Mouse (Mus musculus) hindbrain, embryonic 14.5 days (tissue): Measurements from ENCODE around the gene 4930556J24Rik. TPM values are rescaled to one million over a fixed set of nuclear protein-coding genes. Genes with fewer than 3 reads are reported as not detected.
"Not testable (repeated sequence)": the region's sequence is repeated elsewhere in the genome, so short reads cannot be mapped to it uniquely, and the experiment has no call there.

Experiments used
- ATAC-seq: fragments of 200-750 bp; cut with Nextera tagmentation; 2 replicates; pipeline ENCODE4 v1.8.0; 2017; ENCODE audit warnings: moderate number of reproducible peaks, mild to moderate bottlenecking, moderate TSS enrichment, moderate library complexity; ENCODE audit not compliant: low FRiP score
- DNase-seq: peaks from one replicate; pipeline ENCODE4 v3.0.0-alpha.2; 2015; ENCODE audit warnings: low spot score
- H3K27ac ChIP-seq: fragments of 300-500 bp; sonication (generic); 2 replicates; pipeline ENCODE4 v1.5.1; 2014; ENCODE audit warnings: mild to moderate bottlenecking, moderate library complexity
- H3K27me3 ChIP-seq: fragments of 300-500 bp; sonication (generic); 2 replicates; pipeline ENCODE4 v1.6.1; 2014; ENCODE audit warnings: mild to moderate bottlenecking, low read length, mixed read lengths; ENCODE audit not compliant: control insufficient read depth, insufficient read depth
- H3K36me3 ChIP-seq: fragments of 300-500 bp; sonication (generic); replicated peaks from 2 replicates; pipeline ENCODE4 v1.6.1; 2014; ENCODE audit not compliant: control insufficient read depth, insufficient read depth
- H3K4me1 ChIP-seq: fragments of 300-500 bp; sonication (generic); replicated peaks from 2 replicates; pipeline ENCODE4 v1.6.1; 2014; ENCODE audit warnings: antibody characterized with exemption, low read length, mixed read lengths; ENCODE audit not compliant: control insufficient read depth, insufficient read depth
- H3K4me2 ChIP-seq: fragments of 300-500 bp; sonication (generic); replicated peaks from 2 replicates; pipeline ENCODE4 v1.6.1; 2014; ENCODE audit warnings: mild to moderate bottlenecking, moderate library complexity
- H3K4me3 ChIP-seq: fragments of 300-500 bp; sonication (generic); replicated peaks from 2 replicates; pipeline ENCODE4 v1.5.1; 2014; ENCODE audit warnings: mild to moderate bottlenecking, low read length
- H3K9ac ChIP-seq: fragments of 300-500 bp; sonication (generic); 2 replicates; pipeline ENCODE4 v1.6.1; 2014
- H3K9me3 ChIP-seq: fragments of 300-500 bp; sonication (generic); 2 replicates; pipeline ENCODE4 v1.6.1; 2016; ENCODE audit warnings: low read length; ENCODE audit not compliant: control insufficient read depth
- WGBS: fragments of 180-500 bp; shearing (Covaris S2); extraction: QIAGEN DNeasy Blood & Tissue Kit; methylation state at CpG from one replicate; pipeline ENCODE4 v1.1.7; 2014; 5-methylcytosine and 5-hydroxymethylcytosine counted together
- polyA plus RNA-seq: library from polyadenylated mRNA; unstranded; fragments of >200 nt; fragmentation: Nextera tagmentation; extraction: Ambion mirVana; gene quantifications from 2 replicates; pipeline ENCODE4 v1.2.1, GENCODE M21; 2014

The 4930556J24Rik gene
- polyA plus RNA-seq, 1 experiment from 2014 or later: 0.23 TPM

GRCm38 (mm10) chr11:3921281-3921850 is 55.2 kb downstream of the 4930556J24Rik start:
- Histone ChIP-seq H3K4me3 (no peak overlapping the region), H3K9ac (no peak overlapping the region), H3K27me3 (no peaks in the 10 kb centered on the region), H3K9me3 (no peaks in the 10 kb centered on the region), H3K27ac (no peak overlapping the region), H3K4me2 (no peak overlapping the region), H3K36me3 (peaks cover 22% of the 10 kb centered on the region), H3K4me1 (no peaks in the 10 kb centered on the region)
- 25% methylated on average over 8 of the region's 8 CpGs for WGBS
- DNase-seq (peak; percentile 71), ATAC-seq (no peak)

GRCm38 (mm10) chr11:3920476-3920875 is 56.1 kb downstream of the 4930556J24Rik start:
- WGBS: 90% methylated on average over 7 of the region's 7 CpGs

GRCm38 (mm10) chr11:3918738-3919137 is 57.8 kb downstream of the 4930556J24Rik start:
- no peak overlapping the region for H3K9ac ChIP-seq
- no peaks in the 10 kb centered on the region for H3K9me3 ChIP-seq
- 0 out of 2 replicates have a peak, but pooled peaks cover 3% of the 10 kb centered on the region for H3K4me1 ChIP-seq
- no peak overlapping the region for H3K4me3 ChIP-seq
- no peak overlapping the region for H3K27ac ChIP-seq
- no peak for ATAC-seq
- H3K27me3 ChIP-seq: no peaks in the 10 kb centered on the region
- no peak for DNase-seq
- WGBS: 50% methylated on average over 1 of the region's 1 CpGs
- H3K4me2 ChIP-seq: no peak overlapping the region
- peaks cover 11% of the 10 kb centered on the region; the same call in 1 of the 2 replicates for H3K36me3 ChIP-seq

More at GRCm38 (mm10) chr11:3920476-3920875, 56.1 kb downstream of the 4930556J24Rik start:
- no peak for DNase-seq
- no peak overlapping the region for H3K27ac ChIP-seq
- H3K27me3 ChIP-seq: no peaks in the 10 kb centered on the region
- H3K4me3 ChIP-seq: no peak overlapping the region
- H3K4me2 ChIP-seq: no peak overlapping the region
- no peak overlapping the region for H3K9ac ChIP-seq
- no peaks in the 10 kb centered on the region for H3K4me1 ChIP-seq
- peaks cover 17% of the 10 kb centered on the region for H3K36me3 ChIP-seq
- no peak for ATAC-seq
- no peaks in the 10 kb centered on the region for H3K9me3 ChIP-seq

GRCm38 (mm10) chr11:3914109-3914840 is 62.3 kb downstream of the 4930556J24Rik start, which contains the start of gene Slc35e4:
TSS of gene Slc35e4 (minus strand) at chr11:3914664.
- Histone ChIP-seq H3K27ac (peak within 1 kb of the TSS; percentile 43), H3K27me3 (no peaks in the 10 kb centered on the region), H3K4me1 (peaks cover 43% of the 10 kb centered on the region), H3K36me3 (no peaks in the 10 kb centered on the region), H3K9ac (peak within 1 kb of the TSS; percentile 77), H3K9me3 (no peaks in the 10 kb centered on the region), H3K4me3 (peak within 1 kb of the TSS; percentile 62), H3K4me2 (peak within 1 kb of the TSS; percentile 85)
- WGBS: 1% methylated on average over 28 of the region's 28 CpGs
- ATAC-seq (peak; percentile 64), DNase-seq (peak; percentile 94)

GRCm38 (mm10) chr11:3913316-3914108 is 63.1 kb downstream of the 4930556J24Rik start:
- peak overlapping the region; percentile 77 for H3K9ac ChIP-seq
- H3K36me3 ChIP-seq: no peaks in the 10 kb centered on the region
- no peaks in the 10 kb centered on the region for H3K9me3 ChIP-seq
- no peaks in the 10 kb centered on the region for H3K27me3 ChIP-seq
- H3K4me1 ChIP-seq: peaks cover 43% of the 10 kb centered on the region
- DNase-seq: peak; percentile 85
- peak overlapping the region; percentile 43 for H3K27ac ChIP-seq
- peak; percentile 88 for ATAC-seq
- under 1% methylated on average over 65 of the region's 65 CpGs for WGBS
- peak overlapping the region; percentile 85 for H3K4me2 ChIP-seq
- peak overlapping the region; percentile 62 for H3K4me3 ChIP-seq

GRCm38 (mm10) chr11:3912875-3913271 is 63.7 kb downstream of the 4930556J24Rik start:
- H3K9ac ChIP-seq: peak overlapping the region; percentile 77
- H3K4me1 ChIP-seq: peaks cover 43% of the 10 kb centered on the region
- peak overlapping the region; percentile 85 for H3K4me2 ChIP-seq
- no peaks in the 10 kb centered on the region for H3K36me3 ChIP-seq
- peak overlapping the region; percentile 62 for H3K4me3 ChIP-seq
- H3K9me3 ChIP-seq: no peaks in the 10 kb centered on the region
- DNase-seq: no peak
- no peaks in the 10 kb centered on the region for H3K27me3 ChIP-seq
- peak; percentile 2; the same call in 1 of the 2 replicates for ATAC-seq
- under 1% methylated on average over 16 of the region's 16 CpGs for WGBS
- H3K27ac ChIP-seq: peak overlapping the region; percentile 43

GRCm38 (mm10) chr11:3912100-3912874 is 64.3 kb downstream of the 4930556J24Rik start:
- Histone ChIP-seq H3K4me2 (peak overlapping the region; percentile 85), H3K4me1 (peaks cover 43% of the 10 kb centered on the region), H3K4me3 (peak overlapping the region; percentile 62), H3K9me3 (no peaks in the 10 kb centered on the region), H3K9ac (peak overlapping the region; percentile 77), H3K27ac (peak overlapping the region; percentile 27; the same call in 1 of the 2 replicates), H3K27me3 (no peaks in the 10 kb centered on the region), H3K36me3 (0 out of 2 replicates have a peak, but pooled peaks cover 4% of the 10 kb centered on the region)
- WGBS: 13% methylated on average over 19 of the region's 19 CpGs
- DNase-seq (peak; percentile 58), ATAC-seq (peak; percentile 9)

GRCm38 (mm10) chr11:3911440-3911839 is 65.1 kb downstream of the 4930556J24Rik start:
- H3K27ac ChIP-seq, ATAC-seq, H3K27me3 ChIP-seq, H3K9me3 ChIP-seq, DNase-seq: not testable (repeated sequence)
- Histone ChIP-seq H3K36me3 (peaks cover 13% of the 10 kb centered on the region; the same call in 1 of the 2 replicates), H3K4me2 (peak overlapping the region; percentile 85), H3K4me3 (peak overlapping the region; percentile 62), H3K4me1 (peaks cover 43% of the 10 kb centered on the region), H3K9ac (0 out of 2 replicates have a peak overlapping the region, but pooled peaks have one; percentile 26)
- WGBS: 90% methylated on average over 5 of the region's 6 CpGs
